Mouse (Mus musculus) testis, adult 2 months (tissue): ENCODE data around the gene Crtc3.

Experiments used
- CTCF ChIP-seq: fragments of 200-500 bp; IDR thresholded peaks from 2 replicates; pipeline ENCODE4 v1.5.1; 2012; ENCODE audit warnings: low read depth, mild to moderate bottlenecking, inconsistent platforms, low read length, moderate library complexity; ENCODE audit not compliant: control insufficient read depth, insufficient read depth, insufficient replicate concordance
- POLR2A ChIP-seq: fragments of 200-500 bp; IDR thresholded peaks from 2 replicates; pipeline ENCODE4 v1.6.1; 2012; ENCODE audit warnings: low read depth, mild to moderate bottlenecking, inconsistent platforms, low read length, moderate library complexity; ENCODE audit not compliant: control insufficient read depth

DNA sequence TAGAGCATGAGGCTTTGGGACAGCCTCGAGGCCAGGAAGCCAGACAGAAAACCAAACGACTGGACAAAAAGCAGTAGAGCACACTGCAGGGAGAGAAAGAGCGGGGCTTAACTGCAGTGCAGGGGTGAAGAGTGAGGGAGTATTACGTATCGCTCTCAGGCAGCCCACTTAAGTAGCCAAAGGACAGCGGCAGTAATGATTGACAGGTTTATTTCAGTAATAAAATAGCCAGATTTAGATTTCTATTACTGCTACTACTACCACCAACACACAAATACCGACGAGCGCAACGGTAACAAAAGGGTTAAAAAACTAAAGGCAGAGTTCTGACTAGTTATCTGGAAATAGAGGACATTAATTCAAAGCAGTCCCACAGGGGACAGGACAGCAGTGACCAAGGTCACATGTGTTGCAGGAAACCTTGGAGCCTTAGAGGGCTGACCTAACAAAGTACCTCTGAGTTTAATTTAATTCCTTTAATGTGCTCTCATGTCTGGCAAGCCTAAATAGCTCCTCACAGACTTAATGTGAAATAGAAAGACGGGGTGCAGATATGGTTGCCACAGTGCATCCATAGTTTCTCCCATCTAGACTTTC, 76.4 kb downstream of the Crtc3 start:
- TF ChIP-seq CTCF, result no peak
- TF ChIP-seq POLR2A, result no peak
